ENCODE assay signal across 8 mouse cellular contexts in genomic region chr5:130073026-130073425, GRCm38 (mm10). TPM values are rescaled to one million over a fixed set of nuclear protein-coding genes. Genes with fewer than 3 reads are reported as not detected.
DNase-seq lines count a peak whose midpoint lies in the region; ATAC-seq and TF ChIP-seq lines count a peak whose summit lies in the region.

Gene Tpst1 (plus strand): TSS chr5:130073326.

- H3K36me3 ChIP-seq in heart, embryonic 10.5 days, result no peaks in the 10 kb centered on the region
- H3K36me3 ChIP-seq in MEL (ENCODE audit: control insufficient read depth in 1 of 2, insufficient read depth in 2 of 2, low read length in 2 of 2), result peaks cover 0 to 2% of the 10 kb centered on the region in 2 experiments; a peak in 2 of 4 replicates
- no peaks in the 10 kb centered on the region for H3K36me3 ChIP-seq in forebrain, embryonic 16.5 days (ENCODE audit: control insufficient read depth, insufficient read depth)
- H3K36me3 ChIP-seq in neural tube, embryonic 14.5 days (ENCODE audit: control insufficient read depth, insufficient read depth, low read length), result no peaks in the 10 kb centered on the region

- no peak within 1 kb of the TSS for H3K4me3 ChIP-seq in heart, embryonic 10.5 days
- H3K4me3 ChIP-seq in MEL (ENCODE audit: control insufficient read depth in 1 of 2, insufficient read depth in 1 of 2, low read depth in 2 of 2, low read length in 2 of 2), result no peak within 1 kb of the TSS
- no peak within 1 kb of the TSS for H3K4me3 ChIP-seq in forebrain, embryonic 16.5 days (replicated peaks; ENCODE audit: low read length)
- no peak within 1 kb of the TSS for H3K4me3 ChIP-seq in neural tube, embryonic 14.5 days (ENCODE audit: low read depth, low read length)

- H3K9ac ChIP-seq in MEL (ENCODE audit: control insufficient read depth, low read depth, low read length, poor library complexity, severe bottlenecking), result no peak within 1 kb of the TSS
- H3K9ac ChIP-seq in forebrain, embryonic 16.5 days (replicated peaks; ENCODE audit: low read depth, low read length), result no peak within 1 kb of the TSS
- no peak within 1 kb of the TSS for H3K9ac ChIP-seq in neural tube, embryonic 14.5 days (replicated peaks; ENCODE audit: low read depth, low read length)

- no peak for TF ChIP-seq CTCF in MEL (IDR thresholded peaks at IDR 0.05 in 2 of 3, conservative IDR thresholded peaks at IDR 0.05 in 1 of 3; ENCODE audit: control insufficient read depth in 1 of 3, insufficient read depth in 1 of 3, low read depth in 2 of 3, low read length in 3 of 3, poor library complexity in 1 of 3, severe bottlenecking in 1 of 3)

- 0 out of 2 replicates have a peak, but pooled peaks cover 3% of the 10 kb centered on the region for H3K9me3 ChIP-seq in heart, embryonic 10.5 days
- no peaks in the 10 kb centered on the region for H3K9me3 ChIP-seq in MEL (replicated peaks; ENCODE audit: insufficient read depth, low read length)
- H3K9me3 ChIP-seq in forebrain, embryonic 16.5 days (ENCODE audit: control insufficient read depth, low read length), result no peaks in the 10 kb centered on the region
- no peaks in the 10 kb centered on the region for H3K9me3 ChIP-seq in neural tube, embryonic 14.5 days (ENCODE audit: control insufficient read depth, low read length)

- WGBS in heart, embryonic 10.5 days, result 86% methylated on average over 6 of the region's 6 CpGs
- WGBS in forebrain, embryonic 16.5 days, result 93% methylated on average over 6 of the region's 6 CpGs
- 94% methylated on average over 6 of the region's 6 CpGs for WGBS in neural tube, embryonic 14.5 days

- intact Hi-C loops in left cerebral cortex, postnatal 14 days (cut with DNase I), result no loop called here

- TF ChIP-seq POLR2A in MEL (IDR thresholded peaks at IDR 0.05; ENCODE audit: control insufficient read depth in 1 of 2, insufficient read depth in 1 of 2, low read depth in 1 of 2, low read length in 2 of 2, poor library complexity in 1 of 2), result no peak

- no peaks in the 10 kb centered on the region for H3K79me2 ChIP-seq in MEL (ENCODE audit: control insufficient read depth, insufficient read depth, low read length, poor library complexity)

- no peak for TF ChIP-seq EP300 in MEL (IDR thresholded peaks at IDR 0.05; ENCODE audit: low read depth in 1 of 2, low read length in 2 of 2)

- ATAC-seq in forebrain, embryonic 16.5 days, result no peak
- no peak for ATAC-seq in neural tube, embryonic 14.5 days (ENCODE audit: low read depth)

- no peaks in the 10 kb centered on the region for H3K4me1 ChIP-seq in heart, embryonic 10.5 days
- H3K4me1 ChIP-seq in MEL (ENCODE audit: control insufficient read depth in 1 of 2, insufficient read depth in 2 of 2, low read length in 2 of 2), result peaks cover 0 to 7% of the 10 kb centered on the region in 2 experiments; a peak in 2 of 4 replicates
- no peaks in the 10 kb centered on the region for H3K4me1 ChIP-seq in forebrain, embryonic 16.5 days (replicated peaks; ENCODE audit: control insufficient read depth, insufficient read depth, low read length)
- H3K4me1 ChIP-seq in neural tube, embryonic 14.5 days (ENCODE audit: control insufficient read depth, insufficient read depth, low read length), result no peaks in the 10 kb centered on the region

- H3K27me3 ChIP-seq in heart, embryonic 10.5 days (ENCODE audit: insufficient read depth, poor library complexity, severe bottlenecking), result peaks cover 28% of the 10 kb centered on the region; the same call in 1 of the 2 replicates
- H3K27me3 ChIP-seq in MEL (ENCODE audit: control insufficient read depth in 1 of 2, insufficient read depth in 2 of 2, low read length in 2 of 2), result no peaks in the 10 kb centered on the region
- no peaks in the 10 kb centered on the region for H3K27me3 ChIP-seq in forebrain, embryonic 16.5 days (replicated peaks; ENCODE audit: control insufficient read depth, insufficient read depth, low read length)
- no peaks in the 10 kb centered on the region for H3K27me3 ChIP-seq in neural tube, embryonic 14.5 days (ENCODE audit: control insufficient read depth, insufficient read depth, low read length)

- no peak for DNase-seq in heart, embryonic 10.5 days (ENCODE audit: low spot score)
- DNase-seq in heart, adult 9 months (ENCODE audit: low spot score in 2 of 2), result no peak
- no peak for DNase-seq in MEL (ENCODE audit: low read depth, low spot score)
- no peak for DNase-seq in left cerebral cortex, postnatal 14 days (ENCODE audit: low spot score in 2 of 2)
- no peak for DNase-seq in urinary bladder, postnatal 25 days (ENCODE audit: low spot score)
- DNase-seq in spleen, postnatal 4 days (ENCODE audit: low spot score in 2 of 2), result no peak

- no peak for TF ChIP-seq RAD21 in MEL (IDR thresholded peaks at IDR 0.05; ENCODE audit: low read depth, low read length)

- H3K27ac ChIP-seq in heart, embryonic 10.5 days, result no peak within 1 kb of the TSS
- H3K27ac ChIP-seq in MEL (ENCODE audit: control insufficient read depth, low read depth, low read length), result no peak within 1 kb of the TSS
- no peak within 1 kb of the TSS for H3K27ac ChIP-seq in forebrain, embryonic 16.5 days (ENCODE audit: low read length)
- no peak within 1 kb of the TSS for H3K27ac ChIP-seq in neural tube, embryonic 14.5 days (ENCODE audit: low read depth, low read length)

- H3K4me2 ChIP-seq in forebrain, embryonic 16.5 days (ENCODE audit: low read length), result no peak within 1 kb of the TSS
- no peak within 1 kb of the TSS for H3K4me2 ChIP-seq in neural tube, embryonic 14.5 days (ENCODE audit: low read depth, low read length)

TF ChIP-seq in MEL, 35 proteins besides CTCF, POLR2A, EP300 and RAD21:
- TF ChIP-seq CHD1 (IDR thresholded peaks at IDR 0.05; ENCODE audit: low read depth, low read length) (no peak), ZNF384 (IDR thresholded peaks at IDR 0.05; ENCODE audit: low read depth, low read length) (no peak), KAT2A (conservative IDR thresholded peaks at IDR 0.05; ENCODE audit: low read depth, low read length) (no peak), UBTF (IDR thresholded peaks at IDR 0.05; ENCODE audit: borderline replicate concordance, insufficient read depth, low read depth, low read length) (no peak), MXI1 (IDR thresholded peaks at IDR 0.05; ENCODE audit: low read depth, low read length) (no peak)

RNA-seq across cellular contexts. Expression of gene Tpst1, which starts in this region (rescaled TPM):
- 27.2 and 44.6 TPM in 2 replicates for polyA plus RNA-seq in heart, embryonic 10.5 days (2016; fragmentation: Nextera tagmentation; extraction: Ambion mirVana)
- total RNA-seq in MEL (2012; rRNA removed), result 27.9 and 31.7 TPM in 2 replicates
- polyA plus RNA-seq in MEL (2012; ENCODE audit: insufficient read depth in 1 of 2, insufficient read length in 2 of 2, low read depth in 1 of 2, low replicate concordance in 2 of 2, missing spikeins in 1 of 2), result 10 to 100 TPM in 1 of 2 experiments, not detected in 1; 32.3 TPM
- 59.5 and 66.1 TPM in 2 replicates for polyA plus RNA-seq in forebrain, embryonic 16.5 days (2015; fragmentation: Nextera tagmentation; extraction: Ambion mirVana)
- 10 to 100 TPM; 36.1 to 40.8 TPM for total RNA-seq in left cerebral cortex, postnatal 14 days (2021)
- polyA plus RNA-seq in neural tube, embryonic 14.5 days (2014; fragmentation: Nextera tagmentation; extraction: Ambion mirVana), result 48.1 and 66.1 TPM in 2 replicates
